Mouse (Mus musculus) stomach, postnatal 0 days (tissue): Measurements from ENCODE around the gene Adgrg6. TPM values are rescaled to one million over a fixed set of nuclear protein-coding genes. Genes with fewer than 3 reads are reported as not detected.

Source experiments
- ATAC-seq: fragments of 200-750 bp; cut with Nextera tagmentation; 2 replicates; pipeline ENCODE4 v1.8.0; 2017; ENCODE audit not compliant: low FRiP score, low TSS enrichment
- DNase-seq: peaks from one replicate; pipeline ENCODE4 v3.0.0-alpha.2; 2016; ENCODE audit warnings: low spot score
- H3K27ac ChIP-seq: fragments of 300-500 bp; sonication (generic); replicated peaks from 2 replicates; pipeline ENCODE4 v1.5.1; 2014; ENCODE audit warnings: mild to moderate bottlenecking, control low read depth
- H3K27me3 ChIP-seq: fragments of 300-500 bp; sonication (generic); 2 replicates; pipeline ENCODE4 v1.6.1; 2014; ENCODE audit warnings: low read length; ENCODE audit not compliant: control insufficient read depth, insufficient read depth
- H3K36me3 ChIP-seq: fragments of 300-500 bp; sonication (generic); 2 replicates; pipeline ENCODE4 v1.6.1; 2014; ENCODE audit warnings: low read length, mixed read lengths; ENCODE audit not compliant: control insufficient read depth, insufficient read depth
- H3K4me1 ChIP-seq: fragments of 300-500 bp; sonication (generic); replicated peaks from 2 replicates; pipeline ENCODE4 v1.6.1; 2014; ENCODE audit warnings: antibody characterized with exemption; ENCODE audit not compliant: control insufficient read depth, insufficient read depth
- H3K4me2 ChIP-seq: fragments of 300-500 bp; sonication (generic); replicated peaks from 2 replicates; pipeline ENCODE4 v1.6.1; 2014; ENCODE audit warnings: low read depth, mild to moderate bottlenecking, control low read depth, moderate library complexity
- H3K4me3 ChIP-seq: fragments of 300-500 bp; sonication (generic); 2 replicates; pipeline ENCODE4 v1.5.1; 2014; ENCODE audit warnings: low read depth, low read length, control low read depth
- H3K9ac ChIP-seq: fragments of 300-500 bp; sonication (generic); 2 replicates; pipeline ENCODE4 v1.6.1; 2014; ENCODE audit warnings: mild to moderate bottlenecking, low read length, control low read depth, mixed read lengths
- H3K9me3 ChIP-seq: fragments of 300-500 bp; sonication (generic); 2 replicates; pipeline ENCODE4 v1.6.1; 2016; ENCODE audit warnings: low read length; ENCODE audit not compliant: control insufficient read depth
- CTCF ChIP-seq: IDR thresholded peaks from 2 replicates; pipeline ENCODE4 v1.5.1; 2016; ENCODE audit warnings: antibody characterized with exemption, low read depth, mild to moderate bottlenecking, moderate library complexity
- EP300 ChIP-seq: optimal IDR thresholded peaks from 2 replicates; pipeline ENCODE3; 2016; ENCODE audit warnings: antibody characterized with exemption
- WGBS: fragments of 180-500 bp; shearing (Covaris S2); extraction: QIAGEN DNeasy Blood & Tissue Kit; methylation state at CpG from one replicate; pipeline ENCODE4 v1.1.7; 2014; 5-methylcytosine and 5-hydroxymethylcytosine counted together
- polyA plus RNA-seq: library from polyadenylated mRNA; unstranded; fragments of >200 nt; fragmentation: Nextera tagmentation; extraction: Ambion mirVana; gene quantifications from 2 replicates; pipeline ENCODE4 v1.2.1, GENCODE M21; 2015

The Adgrg6 gene
- polyA plus RNA-seq, 1 experiment from 2014 or later = 8.1 TPM

GRCm38 (mm10) chr10:14511904-14512663, 33.4 kb downstream of the Adgrg6 start:
- H3K9ac ChIP-seq = no peak overlapping the region
- 68% methylated on average over 2 of the region's 2 CpGs for WGBS
- DNase-seq = no peak
- H3K4me1 ChIP-seq = no peaks in the 10 kb centered on the region
- H3K9me3 ChIP-seq = no peaks in the 10 kb centered on the region
- H3K4me2 ChIP-seq = no peak overlapping the region
- no peaks in the 10 kb centered on the region for H3K27me3 ChIP-seq
- no peaks in the 10 kb centered on the region for H3K36me3 ChIP-seq
- no peak for ATAC-seq
- no peak for TF ChIP-seq EP300
- H3K4me3 ChIP-seq = no peak overlapping the region
- no peak overlapping the region for H3K27ac ChIP-seq

- Histone ChIP-seq H3K4me2 (no peak overlapping the region), H3K27ac (no peak overlapping the region), H3K36me3 (no peaks in the 10 kb centered on the region), H3K9ac (no peak overlapping the region), H3K4me1 (no peaks in the 10 kb centered on the region), H3K27me3 (no peaks in the 10 kb centered on the region), H3K4me3 (no peak overlapping the region), H3K9me3 (no peaks in the 10 kb centered on the region)
- ATAC-seq (no peak), DNase-seq (no peak)
- no peak for TF ChIP-seq CTCF
- no peak for TF ChIP-seq EP300
- WGBS = 68% methylated on average over 3 of the region's 3 CpGs
These were observed 34.3 kb downstream of the Adgrg6 start for GRCm38 (mm10) chr10:14511157-14511556.

GRCm38 (mm10) chr10:14495658-14496057, 49.8 kb downstream of the Adgrg6 start:
- no peaks in the 10 kb centered on the region for H3K27me3 ChIP-seq
- no peaks in the 10 kb centered on the region for H3K4me1 ChIP-seq
- no peak for DNase-seq
- TF ChIP-seq CTCF (no peak), EP300 (no peak)
- no peak overlapping the region for H3K4me3 ChIP-seq
- no peaks in the 10 kb centered on the region for H3K9me3 ChIP-seq
- no peaks in the 10 kb centered on the region for H3K36me3 ChIP-seq
- no peak overlapping the region for H3K27ac ChIP-seq
- no peak for ATAC-seq
- no peak overlapping the region for H3K9ac ChIP-seq
- H3K4me2 ChIP-seq = no peak overlapping the region

- H3K9me3 ChIP-seq = no peaks in the 10 kb centered on the region
- no peaks in the 10 kb centered on the region for H3K4me1 ChIP-seq
- no peak overlapping the region for H3K27ac ChIP-seq
- no peak overlapping the region for H3K4me2 ChIP-seq
- DNase-seq (no peak), ATAC-seq (no peak)
- TF ChIP-seq CTCF = no peak
- TF ChIP-seq EP300 = no peak
- no peaks in the 10 kb centered on the region for H3K27me3 ChIP-seq
- no peaks in the 10 kb centered on the region for H3K36me3 ChIP-seq
- H3K9ac ChIP-seq = no peak overlapping the region
- H3K4me3 ChIP-seq = no peak overlapping the region
These were observed 50.3 kb downstream of the Adgrg6 start for GRCm38 (mm10) chr10:14495204-14495603.

GRCm38 (mm10) chr10:14491838-14492237, 53.6 kb downstream of the Adgrg6 start:
- WGBS = 63% methylated on average over 4 of the region's 4 CpGs
- no peaks in the 10 kb centered on the region for H3K9me3 ChIP-seq
- no peaks in the 10 kb centered on the region for H3K36me3 ChIP-seq
- H3K4me1 ChIP-seq = no peaks in the 10 kb centered on the region
- DNase-seq = no peak
- no peak for ATAC-seq
- no peak overlapping the region for H3K4me2 ChIP-seq
- H3K4me3 ChIP-seq = no peak overlapping the region
- no peak overlapping the region for H3K27ac ChIP-seq
- no peaks in the 10 kb centered on the region for H3K27me3 ChIP-seq
- H3K9ac ChIP-seq = no peak overlapping the region
- TF ChIP-seq CTCF = no peak

- Histone ChIP-seq H3K4me1 (no peaks in the 10 kb centered on the region), H3K27me3 (no peaks in the 10 kb centered on the region), H3K36me3 (no peaks in the 10 kb centered on the region), H3K27ac (no peak overlapping the region), H3K9ac (no peak overlapping the region), H3K9me3 (no peaks in the 10 kb centered on the region), H3K4me3 (no peak overlapping the region), H3K4me2 (no peak overlapping the region)
- WGBS = 37% methylated on average over 5 of the region's 5 CpGs
- TF ChIP-seq CTCF = no peak
- TF ChIP-seq EP300 = no peak
- no peak for ATAC-seq
- no peak for DNase-seq
These were observed 62.2 kb downstream of the Adgrg6 start for GRCm38 (mm10) chr10:14483257-14483656.
